Mouse (Mus musculus): ENCODE measurements around the gene Npr2.

DNA sequence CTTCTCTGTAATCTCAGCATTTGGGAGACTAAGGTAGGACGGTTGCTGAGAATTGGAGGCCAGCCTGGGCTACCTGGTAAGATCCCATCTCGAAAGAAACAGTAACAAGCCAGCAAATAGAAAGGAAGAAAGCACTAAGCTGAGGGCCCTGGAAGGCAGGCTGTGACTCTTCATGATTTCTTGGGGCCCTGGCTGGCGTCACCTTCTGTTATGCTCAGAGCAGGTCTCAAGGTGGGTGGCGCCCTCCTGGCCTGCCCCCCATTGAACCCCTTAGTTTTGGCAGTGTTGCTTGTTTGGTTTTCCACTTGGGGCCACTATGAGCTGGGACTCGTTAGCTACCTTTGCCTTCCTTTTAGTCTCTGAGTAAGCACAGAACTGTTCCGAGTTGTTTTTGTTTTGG, 5.0 kb downstream of the Npr2 start:
- TF ChIP-seq CTCF (IDR thresholded peaks at IDR 0.05; ENCODE audit: low read depth) (no peak), EP300 (optimal IDR thresholded peaks at IDR 0.05) (no peak)
